Mouse (Mus musculus): ENCODE results near the gene Elavl4.

DNA sequence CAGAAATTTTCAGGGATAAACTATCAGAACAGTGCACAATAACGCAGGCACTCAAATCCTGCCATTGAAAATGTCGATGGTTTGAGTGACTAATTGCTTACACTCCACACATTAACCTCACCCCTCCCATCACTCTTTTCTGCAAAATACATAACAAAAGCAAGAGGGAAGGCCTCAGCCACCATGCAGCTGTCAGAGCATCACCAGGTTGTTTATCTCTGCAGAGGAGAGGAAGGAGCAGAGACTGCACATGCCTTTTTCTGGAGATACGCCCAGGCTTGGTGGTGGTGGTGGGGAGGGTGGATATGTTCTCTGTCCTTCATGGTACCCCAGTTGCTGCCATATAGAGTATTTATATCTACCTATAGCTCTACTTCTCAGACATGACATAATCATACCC is 94.3 kb downstream of the Elavl4 start:
- TF ChIP-seq CTCF (IDR thresholded peaks at IDR 0.05) (no peak), POLR2A (IDR thresholded peaks at IDR 0.05; ENCODE audit: insufficient read depth, low read depth, low read length) (no peak), EP300 (IDR thresholded peaks at IDR 0.05; ENCODE audit: insufficient read depth, low read depth, low read length) (no peak)
